Mouse (Mus musculus) stomach, postnatal 0 days (tissue): Measurements from ENCODE around the gene Tmem274.
A peak's percentile ranks its signal among the peaks of the same experiment; 100 is the strongest.

ENCODE experiments used
- CTCF ChIP-seq: IDR thresholded peaks from 2 replicates; pipeline ENCODE4 v1.5.1; 2016; ENCODE audit warnings: antibody characterized with exemption, low read depth, mild to moderate bottlenecking, moderate library complexity
- EP300 ChIP-seq: optimal IDR thresholded peaks from 2 replicates; pipeline ENCODE3; 2016; ENCODE audit warnings: antibody characterized with exemption

- TF ChIP-seq CTCF: peak; percentile 76
- TF ChIP-seq EP300: no peak
These were observed 23.5 kb upstream of the Tmem274 start for GRCm38 (mm10) chr4:149453656-149454055.
